Mouse (Mus musculus): ENCODE results near the gene Sun5. TPM values are rescaled to one million over a fixed set of nuclear protein-coding genes. Genes with fewer than 3 reads are reported as not detected.

The Sun5 gene
- polyA plus RNA-seq, 1 experiment from 2014 or later = not detected

- Histone ChIP-seq H3K4me1 (ENCODE audit: control insufficient read depth, insufficient read depth, low read length) (no peaks in the 10 kb centered on the region), H3K27ac (ENCODE audit: low read depth, low read length) (no peak overlapping the region), H3K4me2 (no peak overlapping the region), H3K4me3 (ENCODE audit: low read depth, low read length) (no peak overlapping the region), H3K36me3 (ENCODE audit: control insufficient read depth, insufficient read depth, low read length) (no peaks in the 10 kb centered on the region), H3K9me3 (ENCODE audit: control insufficient read depth, low read length) (no peaks in the 10 kb centered on the region), H3K27me3 (ENCODE audit: control insufficient read depth, insufficient read depth, low read length) (no peaks in the 10 kb centered on the region), H3K9ac (ENCODE audit: low read length) (no peak overlapping the region)
- ATAC-seq (ENCODE audit: low FRiP score) (no peak), DNase-seq (ENCODE audit: low spot score, missing footprints) (no peak)
- WGBS = 79% methylated on average over 3 of the region's 3 CpGs
Observed at GRCm38 (mm10) chr2:153860715-153861114, 10.2 kb downstream of the Sun5 start.

- Histone ChIP-seq H3K9me3 (ENCODE audit: control insufficient read depth, low read length) (no peaks in the 10 kb centered on the region), H3K4me1 (ENCODE audit: control insufficient read depth, insufficient read depth, low read length) (no peaks in the 10 kb centered on the region), H3K36me3 (ENCODE audit: control insufficient read depth, insufficient read depth, low read length) (no peaks in the 10 kb centered on the region), H3K9ac (ENCODE audit: low read length) (no peak overlapping the region), H3K4me3 (ENCODE audit: low read depth, low read length) (no peak overlapping the region), H3K4me2 (no peak overlapping the region), H3K27me3 (ENCODE audit: control insufficient read depth, insufficient read depth, low read length) (no peaks in the 10 kb centered on the region), H3K27ac (ENCODE audit: low read depth, low read length) (no peak overlapping the region)
- no peak for DNase-seq (ENCODE audit: low spot score, missing footprints)
- WGBS = 94% methylated on average over 11 of the region's 11 CpGs
- ATAC-seq (ENCODE audit: low FRiP score) = no peak
Observed at GRCm38 (mm10) chr2:153860315-153860714, 10.6 kb downstream of the Sun5 start.

- no peak overlapping the region for H3K4me3 ChIP-seq (ENCODE audit: low read depth, low read length)
- no peak overlapping the region for H3K9ac ChIP-seq (ENCODE audit: low read length)
- H3K4me2 ChIP-seq = no peak overlapping the region
- H3K9me3 ChIP-seq (ENCODE audit: control insufficient read depth, low read length) = no peaks in the 10 kb centered on the region
- no peak for ATAC-seq (ENCODE audit: low FRiP score)
- H3K27ac ChIP-seq (ENCODE audit: low read depth, low read length) = no peak overlapping the region
- 77% methylated on average over 2 of the region's 2 CpGs for WGBS
- no peak for DNase-seq (ENCODE audit: low spot score, missing footprints)
- H3K27me3 ChIP-seq (ENCODE audit: control insufficient read depth, insufficient read depth, low read length) = no peaks in the 10 kb centered on the region
- H3K36me3 ChIP-seq (ENCODE audit: control insufficient read depth, insufficient read depth, low read length) = no peaks in the 10 kb centered on the region
- H3K4me1 ChIP-seq (ENCODE audit: control insufficient read depth, insufficient read depth, low read length) = no peaks in the 10 kb centered on the region
Observed at GRCm38 (mm10) chr2:153859581-153859980, 11.3 kb downstream of the Sun5 start.

GRCm38 (mm10) chr2:153853544-153853943 lies 17.3 kb downstream of the Sun5 start:
- peak; percentile 62; the same call in 1 of the 2 replicates for ATAC-seq (ENCODE audit: low FRiP score)

GRCm38 (mm10) chr2:153851030-153851360 lies 19.9 kb downstream of the Sun5 start:
- H3K4me2 ChIP-seq = no peak overlapping the region
- H3K27me3 ChIP-seq (ENCODE audit: control insufficient read depth, insufficient read depth, low read length) = no peaks in the 10 kb centered on the region
- no peak overlapping the region for H3K9ac ChIP-seq (ENCODE audit: low read length)
- H3K4me1 ChIP-seq (ENCODE audit: control insufficient read depth, insufficient read depth, low read length) = no peaks in the 10 kb centered on the region; the same call in 1 of the 2 replicates
- 63% methylated on average over 4 of the region's 4 CpGs for WGBS
- no peak overlapping the region for H3K4me3 ChIP-seq (ENCODE audit: low read depth, low read length)
- no peaks in the 10 kb centered on the region for H3K36me3 ChIP-seq (ENCODE audit: control insufficient read depth, insufficient read depth, low read length)
- ATAC-seq (ENCODE audit: low FRiP score) (no peak), DNase-seq (ENCODE audit: low spot score, missing footprints) (no peak)
- H3K27ac ChIP-seq (ENCODE audit: low read depth, low read length) = no peak overlapping the region
- no peaks in the 10 kb centered on the region for H3K9me3 ChIP-seq (ENCODE audit: control insufficient read depth, low read length)

More at GRCm38 (mm10) chr2:153853544-153853943, 17.3 kb downstream of the Sun5 start:
- H3K4me3 ChIP-seq (ENCODE audit: low read depth, low read length) = no peak overlapping the region
- H3K36me3 ChIP-seq (ENCODE audit: control insufficient read depth, insufficient read depth, low read length) = no peaks in the 10 kb centered on the region
- H3K27ac ChIP-seq (ENCODE audit: low read depth, low read length) = no peak overlapping the region
- H3K4me2 ChIP-seq = no peak overlapping the region
- no peak overlapping the region for H3K9ac ChIP-seq (ENCODE audit: low read length)
- WGBS = 0% methylated on average over 5 of the region's 5 CpGs
- H3K27me3 ChIP-seq (ENCODE audit: control insufficient read depth, insufficient read depth, low read length) = no peaks in the 10 kb centered on the region
- H3K4me1 ChIP-seq (ENCODE audit: control insufficient read depth, insufficient read depth, low read length) = no peaks in the 10 kb centered on the region; the same call in 1 of the 2 replicates
- DNase-seq (ENCODE audit: low spot score, missing footprints) = no peak
- H3K9me3 ChIP-seq (ENCODE audit: control insufficient read depth, low read length) = no peaks in the 10 kb centered on the region

- Histone ChIP-seq H3K4me1 (ENCODE audit: control insufficient read depth, insufficient read depth, low read length) (no peaks in the 10 kb centered on the region; the same call in 1 of the 2 replicates), H3K4me3 (ENCODE audit: low read depth, low read length) (no peak overlapping the region), H3K27me3 (ENCODE audit: control insufficient read depth, insufficient read depth, low read length) (no peaks in the 10 kb centered on the region), H3K9me3 (ENCODE audit: control insufficient read depth, low read length) (no peaks in the 10 kb centered on the region), H3K9ac (ENCODE audit: low read length) (no peak overlapping the region), H3K4me2 (no peak overlapping the region), H3K36me3 (ENCODE audit: control insufficient read depth, insufficient read depth, low read length) (no peaks in the 10 kb centered on the region), H3K27ac (ENCODE audit: low read depth, low read length) (no peak overlapping the region)
- ATAC-seq (ENCODE audit: low FRiP score) (no peak), DNase-seq (ENCODE audit: low spot score, missing footprints) (no peak)
- WGBS = 89% methylated on average over 6 of the region's 6 CpGs
Observed at GRCm38 (mm10) chr2:153850351-153851029, 20.4 kb downstream of the Sun5 start.

GRCm38 (mm10) chr2:153848389-153848788 lies 22.5 kb downstream of the Sun5 start:
- H3K4me2 ChIP-seq = no peak overlapping the region
- 77% methylated on average over 3 of the region's 3 CpGs for WGBS
- H3K4me3 ChIP-seq (ENCODE audit: low read depth, low read length) = no peak overlapping the region
- no peak for DNase-seq (ENCODE audit: low spot score, missing footprints)
- no peak overlapping the region for H3K9ac ChIP-seq (ENCODE audit: low read length)
- no peaks in the 10 kb centered on the region for H3K27me3 ChIP-seq (ENCODE audit: control insufficient read depth, insufficient read depth, low read length)
- no peaks in the 10 kb centered on the region; the same call in 1 of the 2 replicates for H3K4me1 ChIP-seq (ENCODE audit: control insufficient read depth, insufficient read depth, low read length)
- H3K36me3 ChIP-seq (ENCODE audit: control insufficient read depth, insufficient read depth, low read length) = no peaks in the 10 kb centered on the region
- ATAC-seq (ENCODE audit: low FRiP score) = no peak
- no peaks in the 10 kb centered on the region for H3K9me3 ChIP-seq (ENCODE audit: control insufficient read depth, low read length)
- no peak overlapping the region for H3K27ac ChIP-seq (ENCODE audit: low read depth, low read length)

- WGBS = 84% methylated on average over 8 of the region's 8 CpGs
- ATAC-seq (ENCODE audit: low FRiP score) (no peak), DNase-seq (ENCODE audit: low spot score, missing footprints) (no peak)
- no peaks in the 10 kb centered on the region for H3K27me3 ChIP-seq (ENCODE audit: control insufficient read depth, insufficient read depth, low read length)
- H3K4me1 ChIP-seq (ENCODE audit: control insufficient read depth, insufficient read depth, low read length) = no peaks in the 10 kb centered on the region
- H3K9me3 ChIP-seq (ENCODE audit: control insufficient read depth, low read length) = no peaks in the 10 kb centered on the region
- no peak overlapping the region for H3K4me3 ChIP-seq (ENCODE audit: low read depth, low read length)
- H3K27ac ChIP-seq (ENCODE audit: low read depth, low read length) = no peak overlapping the region
- H3K36me3 ChIP-seq (ENCODE audit: control insufficient read depth, insufficient read depth, low read length) = no peaks in the 10 kb centered on the region
- H3K4me2 ChIP-seq = no peak overlapping the region
- no peak overlapping the region for H3K9ac ChIP-seq (ENCODE audit: low read length)
Observed at GRCm38 (mm10) chr2:153842854-153843253, 28.0 kb downstream of the Sun5 start.

GRCm38 (mm10) chr2:153833291-153833690 lies 37.6 kb downstream of the Sun5 start:
- H3K27me3 ChIP-seq (ENCODE audit: control insufficient read depth, insufficient read depth, low read length) = no peaks in the 10 kb centered on the region
- H3K4me1 ChIP-seq (ENCODE audit: control insufficient read depth, insufficient read depth, low read length) = 0 out of 2 replicates have a peak, but pooled peaks cover 2% of the 10 kb centered on the region
- ATAC-seq (ENCODE audit: low FRiP score) (no peak), DNase-seq (ENCODE audit: low spot score, missing footprints) (no peak)
- H3K4me2 ChIP-seq = no peak overlapping the region
- H3K9ac ChIP-seq (ENCODE audit: low read length) = no peak overlapping the region
- no peaks in the 10 kb centered on the region for H3K36me3 ChIP-seq (ENCODE audit: control insufficient read depth, insufficient read depth, low read length)
- H3K27ac ChIP-seq (ENCODE audit: low read depth, low read length) = no peak overlapping the region
- 90% methylated on average over 8 of the region's 8 CpGs for WGBS
- no peak overlapping the region for H3K4me3 ChIP-seq (ENCODE audit: low read depth, low read length)
- H3K9me3 ChIP-seq (ENCODE audit: control insufficient read depth, low read length) = no peaks in the 10 kb centered on the region
